Mouse (Mus musculus) MEL (cell line): ENCODE measurements around the gene Gm20458.

Experiments
- CTCF ChIP-seq, 3 experiments: IDR thresholded peaks in 2 of 3; conservative IDR thresholded peaks in 1 of 3; 2 replicates each; pipeline ENCODE4 v1.5.1; 2011 to 2012; ENCODE audit warnings: low read length in 3 of 3, low read depth in 2 of 3, mild to moderate bottlenecking in 2 of 3, improper control_type of control experiment in 1 of 3, inconsistent platforms in 1 of 3, mixed read lengths in 1 of 3, moderate library complexity in 1 of 3; ENCODE audit not compliant: control insufficient read depth in 1 of 3, insufficient read depth in 1 of 3, poor library complexity in 1 of 3, severe bottlenecking in 1 of 3
- EP300 ChIP-seq, 2 experiments: IDR thresholded peaks; 2 replicates each; pipeline ENCODE4 v1.6.1; 2011; ENCODE audit warnings: improper control_type of control experiment in 2 of 2, low read length in 2 of 2, low read depth in 1 of 2, mild to moderate bottlenecking in 1 of 2
- MAFK ChIP-seq: IDR thresholded peaks from 2 replicates; pipeline ENCODE4 v1.6.1; 2011; ENCODE audit warnings: low read depth, mild to moderate bottlenecking, low read length, improper control_type of control experiment, borderline replicate concordance
- MAX ChIP-seq: IDR thresholded peaks from 2 replicates; pipeline ENCODE4 v1.6.1; 2011; ENCODE audit warnings: low read length, improper control_type of control experiment
- MAZ ChIP-seq: IDR thresholded peaks from 2 replicates; pipeline ENCODE4 v1.6.1; 2012; ENCODE audit warnings: low read depth, mild to moderate bottlenecking, inconsistent platforms, low read length, improper control_type of control experiment
- MEF2A ChIP-seq: IDR thresholded peaks from 2 replicates; pipeline ENCODE4 v1.6.1; 2014; ENCODE audit warnings: low read depth, mild to moderate bottlenecking, inconsistent platforms, low read length, improper control_type of control experiment; ENCODE audit not compliant: poor library complexity, insufficient replicate concordance, severe bottlenecking; ENCODE audit errors: extremely low read depth
- MYB ChIP-seq: IDR thresholded peaks from 2 replicates; pipeline ENCODE4 v1.6.1; 2011; ENCODE audit warnings: mild to moderate bottlenecking, low read depth, low read length, improper control_type of control experiment
- POLR2A ChIP-seq, 2 experiments: IDR thresholded peaks; 2 replicates each; pipeline ENCODE4 v1.6.1; 2011 to 2012; ENCODE audit warnings: low read length in 2 of 2, mild to moderate bottlenecking in 2 of 2, control low read depth in 1 of 2, improper control_type of control experiment in 1 of 2, low read depth in 1 of 2, moderate library complexity in 1 of 2; ENCODE audit not compliant: control insufficient read depth in 1 of 2, insufficient read depth in 1 of 2, poor library complexity in 1 of 2
- TCF12 ChIP-seq: IDR thresholded peaks from 2 replicates; pipeline ENCODE4 v1.6.1; 2014; ENCODE audit warnings: low read depth, mild to moderate bottlenecking, inconsistent platforms, low read length, improper control_type of control experiment, moderate library complexity
- USF2 ChIP-seq, 2 experiments: IDR thresholded peaks; 2 replicates each; pipeline ENCODE4 v1.6.1; 2011 to 2012; ENCODE audit warnings: improper control_type of control experiment in 2 of 2, low read length in 2 of 2, borderline replicate concordance in 1 of 2, inconsistent platforms in 1 of 2, low read depth in 1 of 2, mild to moderate bottlenecking in 1 of 2; ENCODE audit not compliant: insufficient read depth in 1 of 2
- ZMIZ1 ChIP-seq: IDR thresholded peaks from 2 replicates; pipeline ENCODE4 v1.6.1; 2012; ENCODE audit warnings: low read depth, mild to moderate bottlenecking, inconsistent platforms, low read length, improper control_type of control experiment, moderate library complexity
- ZNF384 ChIP-seq: IDR thresholded peaks from 2 replicates; pipeline ENCODE4 v1.6.1; 2012; ENCODE audit warnings: low read depth, mild to moderate bottlenecking, inconsistent platforms, low read length, improper control_type of control experiment

DNA sequence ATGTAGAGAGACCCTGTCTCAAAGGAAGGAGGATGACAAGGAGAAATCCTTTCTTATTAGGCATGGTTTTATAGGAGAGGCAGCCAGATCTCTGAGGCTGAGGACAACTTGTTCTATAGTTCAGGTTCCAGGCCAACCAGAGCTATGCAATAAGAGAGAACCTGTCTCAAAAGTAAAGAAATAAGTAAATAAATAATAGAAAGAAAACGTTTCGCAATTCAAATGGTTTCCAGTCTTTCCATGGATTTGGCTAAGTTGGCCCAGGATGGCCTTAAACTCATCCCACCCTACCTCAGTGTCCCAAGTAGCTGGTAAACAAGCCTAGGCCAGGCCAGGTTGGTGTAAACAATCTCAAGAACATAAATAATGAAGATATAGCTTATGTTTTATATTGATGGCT, 16.1 kb upstream of the Gm20458 start:
- TF ChIP-seq MEF2A: no peak
- TF ChIP-seq CTCF (IDR thresholded peaks at IDR 0.05 in 2 of 3, conservative IDR thresholded peaks at IDR 0.05 in 1 of 3; ENCODE audit: control insufficient read depth in 1 of 3, insufficient read depth in 1 of 3, low read depth in 2 of 3, low read length in 3 of 3, poor library complexity in 1 of 3, severe bottlenecking in 1 of 3): no peak
- TF ChIP-seq MAX: no peak
- TF ChIP-seq USF2 (IDR thresholded peaks at IDR 0.05; ENCODE audit: borderline replicate concordance in 1 of 2, insufficient read depth in 1 of 2, low read depth in 1 of 2, low read length in 2 of 2): no peak
- TF ChIP-seq MAZ: no peak
- TF ChIP-seq TCF12: no peak
- no peak for TF ChIP-seq MAFK
- TF ChIP-seq EP300 (IDR thresholded peaks at IDR 0.05; ENCODE audit: low read depth in 1 of 2, low read length in 2 of 2): no peak
- no peak for TF ChIP-seq MYB
- TF ChIP-seq ZNF384: no peak
- TF ChIP-seq POLR2A (IDR thresholded peaks at IDR 0.05; ENCODE audit: control insufficient read depth in 1 of 2, insufficient read depth in 1 of 2, low read depth in 1 of 2, low read length in 2 of 2, poor library complexity in 1 of 2): no peak
- no peak for TF ChIP-seq ZMIZ1
